Mouse (Mus musculus) liver, embryonic 16.5 days (tissue): ENCODE measurements around the gene Ptpn21. TPM values are rescaled to one million over a fixed set of nuclear protein-coding genes. Genes with fewer than 3 reads are reported as not detected.

Experiments
- ATAC-seq: fragments of 200-750 bp; cut with Nextera tagmentation; 2 replicates; pipeline ENCODE4 v1.8.0; 2017; ENCODE audit warnings: low read depth, mild to moderate bottlenecking, moderate number of reproducible peaks, moderate library complexity
- H3K27ac ChIP-seq: fragments of 300-500 bp; sonication (generic); 2 replicates; pipeline ENCODE4 v1.5.1; 2014; ENCODE audit warnings: mild to moderate bottlenecking, low read length
- H3K27me3 ChIP-seq: fragments of 300-500 bp; sonication (generic); 2 replicates; pipeline ENCODE4 v1.6.1; 2014; ENCODE audit warnings: low read depth, low read length, mixed read lengths; ENCODE audit not compliant: control insufficient read depth, insufficient read depth
- H3K36me3 ChIP-seq: fragments of 300-500 bp; sonication (generic); 2 replicates; pipeline ENCODE4 v1.6.1; 2014; ENCODE audit warnings: mild to moderate bottlenecking; ENCODE audit not compliant: control insufficient read depth, insufficient read depth
- H3K4me1 ChIP-seq: fragments of 300-500 bp; sonication (generic); 2 replicates; pipeline ENCODE4 v1.6.1; 2014; ENCODE audit warnings: low read depth, low read length, mixed read lengths; ENCODE audit not compliant: control insufficient read depth
- H3K4me2 ChIP-seq: fragments of 300-500 bp; sonication (generic); 2 replicates; pipeline ENCODE4 v1.6.1; 2014; ENCODE audit warnings: low read depth, low read length, mixed read lengths
- H3K4me3 ChIP-seq: fragments of 300-500 bp; sonication (generic); 2 replicates; pipeline ENCODE4 v1.5.1; 2014; ENCODE audit warnings: low read depth, mild to moderate bottlenecking, low read length
- H3K9ac ChIP-seq: fragments of 300-500 bp; sonication (generic); 2 replicates; pipeline ENCODE4 v1.6.1; 2014; ENCODE audit warnings: low read depth, low read length
- H3K9me3 ChIP-seq: fragments of 300-500 bp; sonication (generic); replicated peaks from 2 replicates; pipeline ENCODE4 v1.6.1; 2016; ENCODE audit warnings: low read length; ENCODE audit not compliant: control insufficient read depth
- WGBS: fragments of 180-500 bp; shearing (Covaris S2); extraction: QIAGEN DNeasy Blood & Tissue Kit; methylation state at CpG from one replicate; pipeline ENCODE4 v1.1.7; 2014; ENCODE audit not compliant: insufficient replicate concordance; 5-methylcytosine and 5-hydroxymethylcytosine counted together
- polyA plus RNA-seq: library from polyadenylated mRNA; unstranded; fragments of >200 nt; fragmentation: Nextera tagmentation; extraction: Ambion mirVana; gene quantifications from 2 replicates; pipeline ENCODE4 v1.2.1, GENCODE M21; 2015

Ptpn21 gene
- polyA plus RNA-seq, 1 experiment from 2014 or later, result 2.9 TPM

DNA sequence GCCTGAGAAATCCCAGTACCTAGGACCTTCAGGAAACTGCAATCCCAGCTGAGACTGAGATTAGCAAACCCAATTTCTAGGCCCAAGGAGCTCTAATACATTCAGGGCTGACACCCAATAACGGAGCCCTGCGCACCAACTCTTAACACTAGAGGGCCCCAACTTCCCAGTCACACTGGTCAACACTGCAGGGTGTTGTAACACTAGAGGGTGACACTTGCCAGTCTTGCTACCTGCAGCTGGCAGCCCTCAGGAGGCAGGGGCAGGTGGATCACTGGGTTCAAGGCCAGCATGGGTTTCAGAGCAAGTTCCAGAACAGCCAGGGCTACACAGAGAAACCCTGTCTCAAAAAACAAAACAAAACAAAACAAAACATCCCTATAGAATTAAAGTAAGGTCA lies 8.9 kb upstream of the Ptpn21 start:
- Histone ChIP-seq H3K9me3 (no peaks in the 10 kb centered on the region), H3K4me1 (peaks cover 11% of the 10 kb centered on the region), H3K4me3 (peak overlapping the region; percentile 87; the same call in 1 of the 2 replicates), H3K9ac (no peak overlapping the region), H3K36me3 (no peaks in the 10 kb centered on the region), H3K4me2 (peak overlapping the region; percentile 67), H3K27me3 (no peaks in the 10 kb centered on the region), H3K27ac (0 out of 2 replicates have a peak overlapping the region, but pooled peaks have one; percentile 20)
- peak; percentile 58 for ATAC-seq
- WGBS, result 7% methylated on average over 2 of the region's 2 CpGs

- peaks cover 11% of the 10 kb centered on the region for H3K4me1 ChIP-seq
- 59% methylated on average over 4 of the region's 4 CpGs for WGBS
- H3K4me2 ChIP-seq, result no peak overlapping the region
- H3K27ac ChIP-seq, result no peak overlapping the region
- no peaks in the 10 kb centered on the region for H3K9me3 ChIP-seq
- no peak overlapping the region for H3K4me3 ChIP-seq
- H3K27me3 ChIP-seq, result no peaks in the 10 kb centered on the region
- ATAC-seq, result no peak
- H3K36me3 ChIP-seq, result no peaks in the 10 kb centered on the region
- no peak overlapping the region for H3K9ac ChIP-seq
Observed at GRCm38 (mm10) chr12:98745626-98746025, 8.4 kb upstream of the Ptpn21 start.

- no peaks in the 10 kb centered on the region for H3K36me3 ChIP-seq
- no peak overlapping the region for H3K4me2 ChIP-seq
- no peak overlapping the region for H3K4me3 ChIP-seq
- 0 out of 2 replicates have a peak, but pooled peaks cover under 1% of the 10 kb centered on the region for H3K4me1 ChIP-seq
- H3K27ac ChIP-seq, result peak overlapping the region; percentile 43; the same call in 1 of the 2 replicates
- WGBS, result 31% methylated on average over 3 of the region's 3 CpGs
- no peak overlapping the region for H3K9ac ChIP-seq
- peak; percentile 28; the same call in 1 of the 2 replicates for ATAC-seq
- H3K9me3 ChIP-seq, result no peaks in the 10 kb centered on the region
- peaks cover 34% of the 10 kb centered on the region for H3K27me3 ChIP-seq
Observed at GRCm38 (mm10) chr12:98741011-98741501, 3.9 kb upstream of the Ptpn21 start.

DNA sequence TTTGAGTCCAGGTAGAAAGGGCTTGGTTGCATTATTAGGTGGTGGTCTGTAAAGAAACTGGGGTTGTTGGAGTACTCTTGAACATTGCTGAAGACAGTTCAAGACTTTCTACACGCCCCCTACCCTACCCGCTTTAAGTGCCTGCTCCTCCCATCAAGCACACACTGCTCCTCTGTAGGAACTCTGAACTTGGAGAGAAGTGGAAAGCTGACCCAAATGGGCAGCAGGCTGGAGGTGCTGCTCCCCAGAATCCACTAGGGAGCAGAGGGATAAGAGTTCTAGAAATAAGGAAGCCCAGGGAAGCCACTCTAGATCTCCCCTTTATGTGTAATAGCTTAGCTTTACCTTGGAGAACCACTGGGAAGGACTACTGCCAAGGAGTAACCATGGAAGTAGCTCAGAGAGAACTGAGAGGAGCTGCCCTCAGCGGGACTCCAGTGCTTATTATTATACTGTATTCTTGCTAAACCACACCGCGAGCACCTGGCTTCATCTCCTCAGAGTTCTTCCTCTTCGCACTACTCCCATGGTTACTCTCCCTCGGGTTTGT lies 671 bp upstream of the Ptpn21 start:
- Histone ChIP-seq H3K36me3 (no peaks in the 10 kb centered on the region), H3K9me3 (no peaks in the 10 kb centered on the region), H3K27me3 (peaks cover 42% of the 10 kb centered on the region), H3K9ac (no peak overlapping the region), H3K4me3 (peak overlapping the region; percentile 64), H3K4me1 (peaks cover 13% of the 10 kb centered on the region), H3K27ac (peak overlapping the region; percentile 10; the same call in 1 of the 2 replicates), H3K4me2 (peak overlapping the region; percentile 59)
- ATAC-seq, result no peak
- WGBS, result 14% methylated on average over 7 of the region's 7 CpGs

GRCm38 (mm10) chr12:98734880-98735801 lies 2.1 kb downstream of the Ptpn21 start:
- WGBS, result 16% methylated on average over 22 of the region's 22 CpGs
- peaks cover 42% of the 10 kb centered on the region for H3K27me3 ChIP-seq
- no peaks in the 10 kb centered on the region for H3K9me3 ChIP-seq
- H3K36me3 ChIP-seq, result no peaks in the 10 kb centered on the region
- peak overlapping the region; percentile 66 for H3K4me2 ChIP-seq
- H3K27ac ChIP-seq, result no peak overlapping the region
- peaks cover 13% of the 10 kb centered on the region for H3K4me1 ChIP-seq
- peak overlapping the region; percentile 61 for H3K9ac ChIP-seq
- H3K4me3 ChIP-seq, result peak overlapping the region; percentile 60
- ATAC-seq, result no peak

DNA sequence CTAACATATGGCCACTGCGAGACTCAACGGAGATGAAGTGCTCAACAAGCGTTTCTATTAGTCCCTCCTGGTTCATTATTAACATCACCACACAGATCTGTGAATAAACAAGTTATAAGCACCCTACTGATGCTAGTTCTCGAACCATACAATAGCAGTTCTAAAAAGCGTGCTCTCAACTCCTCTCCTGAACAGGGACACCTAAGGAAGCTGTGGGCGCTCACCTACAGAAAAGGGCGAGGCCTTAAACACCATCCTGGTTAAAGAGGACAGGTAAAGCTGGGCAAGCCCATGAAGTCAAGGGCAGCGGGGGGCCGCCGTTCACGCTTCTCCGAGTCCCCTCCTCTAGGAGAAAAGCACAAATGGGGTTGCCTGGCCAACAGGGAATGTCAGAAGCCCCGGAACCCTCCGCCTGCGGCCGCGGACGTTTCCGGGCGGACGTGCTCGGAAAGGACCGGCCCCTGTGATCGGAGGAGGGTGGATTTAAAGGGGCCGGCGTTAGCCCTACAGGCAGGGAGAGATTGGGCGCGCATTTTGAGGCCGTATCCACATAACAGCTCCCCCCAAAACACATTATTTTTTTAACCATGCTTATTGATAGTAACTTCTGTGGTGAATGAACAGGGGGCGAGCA lies 2.8 kb downstream of the Ptpn21 start:
- 1% methylated on average over 30 of the region's 30 CpGs for WGBS
- H3K4me3 ChIP-seq, result peak overlapping the region; percentile 60
- peaks cover 39% of the 10 kb centered on the region for H3K27me3 ChIP-seq
- H3K36me3 ChIP-seq, result no peaks in the 10 kb centered on the region
- peaks cover 13% of the 10 kb centered on the region for H3K4me1 ChIP-seq
- ATAC-seq, result peak; percentile 83
- peak overlapping the region; percentile 66 for H3K4me2 ChIP-seq
- peak overlapping the region; percentile 61 for H3K9ac ChIP-seq
- no peaks in the 10 kb centered on the region for H3K9me3 ChIP-seq
- H3K27ac ChIP-seq, result no peak overlapping the region

DNA sequence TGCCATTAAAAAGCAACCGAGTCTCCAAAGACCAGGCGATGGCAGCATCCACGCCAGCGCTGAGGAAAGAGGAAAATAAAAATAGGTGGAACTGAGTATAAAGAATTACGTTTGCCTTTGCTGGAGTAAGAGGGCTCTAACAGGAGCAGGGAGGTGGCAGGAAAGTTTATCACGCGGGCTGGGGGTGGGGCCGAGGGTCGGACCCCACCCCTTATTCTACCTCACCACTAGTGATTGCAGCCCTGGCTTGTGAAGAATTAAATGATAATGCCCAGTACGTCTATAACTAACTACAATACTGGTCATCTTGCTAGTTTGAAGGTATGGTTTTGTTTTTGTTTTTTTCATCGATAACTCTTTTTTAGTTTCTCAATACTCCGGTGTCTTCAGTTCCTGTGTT lies 3.4 kb downstream of the Ptpn21 start:
- ATAC-seq, result no peak
- Histone ChIP-seq H3K27ac (no peak overlapping the region), H3K27me3 (peaks cover 33% of the 10 kb centered on the region), H3K36me3 (no peaks in the 10 kb centered on the region), H3K9ac (peak overlapping the region; percentile 57), H3K4me1 (peaks cover 13% of the 10 kb centered on the region), H3K4me2 (peak overlapping the region; percentile 66), H3K9me3 (no peaks in the 10 kb centered on the region), H3K4me3 (peak overlapping the region; percentile 60)
- WGBS, result 9% methylated on average over 12 of the region's 12 CpGs

GRCm38 (mm10) chr12:98733165-98733564 lies 4.0 kb downstream of the Ptpn21 start:
- Histone ChIP-seq H3K4me1 (peaks cover 13% of the 10 kb centered on the region), H3K4me2 (peak overlapping the region; percentile 66), H3K27ac (no peak overlapping the region), H3K9me3 (no peaks in the 10 kb centered on the region), H3K9ac (no peak overlapping the region; the same call in 1 of the 2 replicates), H3K36me3 (no peaks in the 10 kb centered on the region), H3K27me3 (peaks cover 27% of the 10 kb centered on the region), H3K4me3 (peak overlapping the region; percentile 60)
- no peak for ATAC-seq
- WGBS, result 40% methylated on average over 3 of the region's 3 CpGs
